38 mouse cellular contexts compared by ENCODE assay signal in the genomic region with DNA sequence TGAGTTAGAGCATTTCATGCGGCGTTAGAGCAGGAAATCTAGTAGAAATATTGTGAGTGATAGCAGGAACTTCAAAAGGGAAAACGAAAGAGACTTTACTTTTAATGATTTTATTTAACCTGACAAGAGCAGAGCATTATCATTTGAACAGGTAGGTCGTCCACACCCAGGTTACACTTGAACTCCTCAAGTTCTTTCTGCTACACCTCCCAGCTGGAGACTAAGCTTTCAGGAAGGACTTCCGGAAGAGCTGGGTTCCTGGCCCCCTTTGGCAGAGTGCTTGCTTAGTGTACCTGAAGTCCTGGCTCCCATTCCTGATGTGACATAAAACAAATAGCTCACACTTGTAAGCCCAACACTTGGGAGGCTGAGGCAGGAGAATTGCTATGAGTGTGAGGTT. TPM values are rescaled to one million over a fixed set of nuclear protein-coding genes. Genes with fewer than 3 reads are reported as not detected.
DNase-seq lines count a peak whose midpoint lies in the region; ATAC-seq and TF ChIP-seq lines count a peak whose summit lies in the region.
"Had no signal": no experiment of that assay in that cellular context is flagged by ENCODE, and none has a peak within 500 bp of the region (broad histone marks: within the 10 kb centered on the region; RNA-seq: fewer than 3 reads in every experiment).

No protein-coding gene starts in this region.

- H3K9me3 ChIP-seq in liver, embryonic 12.5 days (replicated peaks): no peaks in the 10 kb centered on the region
- H3K9me3 ChIP-seq in ES-E14 (ENCODE audit: control insufficient read depth, insufficient read depth, low read depth, low read length): no peaks in the 10 kb centered on the region
- no peaks in the 10 kb centered on the region for H3K9me3 ChIP-seq in midbrain, embryonic 13.5 days
- H3K9me3 ChIP-seq: embryonic facial prominence, embryonic 12.5 days; forebrain, embryonic 10.5 days; hindbrain, embryonic 10.5 days; hindbrain, embryonic 15.5 days; limb, embryonic 10.5 days; limb, embryonic 15.5 days; midbrain, embryonic 12.5 days; neural tube, embryonic 15.5 days; stomach, embryonic 15.5 days had no signal

- ATAC-seq in liver, embryonic 12.5 days: no peak
- ATAC-seq in midbrain, embryonic 13.5 days: no peak
- ATAC-seq: forebrain, embryonic 16.5 days had no signal

- DNase-seq in liver, adult 2 months (ENCODE audit: extremely low read depth, low read depth, low spot score): peak; percentile 39
- DNase-seq in ES-E14 (ENCODE audit: low read depth, low spot score): peak; percentile 57
- DNase-seq in embryo, embryonic 10 days (ENCODE audit: low spot score): no peak
- DNase-seq in left cerebral cortex, postnatal 25 days (ENCODE audit: low spot score in 2 of 2): no peak
- DNase-seq: adrenal gland, postnatal 25 days; cerebellum, adult 8-10 months; cerebellum, postnatal 25 days; embryo, embryonic 11 days; gastrocnemius, postnatal 14 days; heart, postnatal 14 days; kidney, adult 9 months; kidney, postnatal 10 days; layer of hippocampus, postnatal 36 days; lung, postnatal 36 days; retina, postnatal 1 day; right cerebral cortex, postnatal 14 days had no signal

- TF ChIP-seq POLR2A in liver, adult 2 months (IDR thresholded peaks at IDR 0.05; ENCODE audit: extremely low read depth, insufficient read depth, low read length): no peak
- no peak for TF ChIP-seq POLR2A in small intestine, adult 2 months (IDR thresholded peaks at IDR 0.05; ENCODE audit: low read depth, low read length)

- H3K79me2 ChIP-seq in liver, adult 2 months (ENCODE audit: control insufficient read depth, insufficient read depth, low read length): no peaks in the 10 kb centered on the region

- H3K27me3 ChIP-seq in liver, adult 2 months (ENCODE audit: control insufficient read depth, insufficient read depth, low read length): no peaks in the 10 kb centered on the region
- H3K27me3 ChIP-seq in liver, embryonic 12.5 days (replicated peaks): no peaks in the 10 kb centered on the region
- H3K27me3 ChIP-seq in small intestine, adult 2 months (ENCODE audit: control insufficient read depth, insufficient read depth, low read length): no peaks in the 10 kb centered on the region
- no peaks in the 10 kb centered on the region for H3K27me3 ChIP-seq in midbrain, embryonic 13.5 days
- H3K27me3 ChIP-seq: embryonic facial prominence, embryonic 12.5 days; hindbrain, embryonic 15.5 days; limb, embryonic 15.5 days; midbrain, embryonic 12.5 days; neural tube, embryonic 15.5 days; stomach, embryonic 15.5 days had no signal

- 55% methylated on average over 5 of the region's 5 CpGs for WGBS in liver, adult 2 months
- 59% methylated on average over 5 of the region's 5 CpGs for WGBS in liver, embryonic 12.5 days (ENCODE audit: insufficient replicate concordance)
- WGBS in small intestine, adult 2 months: 29% methylated on average over 5 of the region's 5 CpGs
- 76% methylated on average over 5 of the region's 5 CpGs for WGBS in midbrain, embryonic 13.5 days

- H3K36me3 ChIP-seq in liver, adult 2 months (ENCODE audit: control insufficient read depth, insufficient read depth, low read length): no peaks in the 10 kb centered on the region
- H3K36me3 ChIP-seq in liver, embryonic 12.5 days: no peaks in the 10 kb centered on the region
- no peaks in the 10 kb centered on the region for H3K36me3 ChIP-seq in ES-E14 (ENCODE audit: control insufficient read depth, insufficient read depth, low read length, poor library complexity, severe bottlenecking)
- H3K36me3 ChIP-seq in small intestine, adult 2 months (ENCODE audit: control insufficient read depth, insufficient read depth, low read length): no peaks in the 10 kb centered on the region
- no peaks in the 10 kb centered on the region for H3K36me3 ChIP-seq in midbrain, embryonic 13.5 days
- H3K36me3 ChIP-seq: embryonic facial prominence, embryonic 12.5 days; forebrain, embryonic 10.5 days; hindbrain, embryonic 10.5 days; hindbrain, embryonic 15.5 days; limb, embryonic 10.5 days; limb, embryonic 15.5 days; midbrain, embryonic 12.5 days; neural tube, embryonic 15.5 days; stomach, embryonic 15.5 days had no signal

- H3K9ac ChIP-seq in liver, adult 2 months (ENCODE audit: low read depth, low read length): no peak overlapping the region
- H3K9ac ChIP-seq in liver, embryonic 12.5 days: no peak overlapping the region
- no peak overlapping the region for H3K9ac ChIP-seq in ES-E14 (ENCODE audit: insufficient read depth, low read depth, low read length, poor library complexity, severe bottlenecking)
- H3K9ac ChIP-seq in midbrain, embryonic 13.5 days (replicated peaks): no peak overlapping the region
- H3K9ac ChIP-seq: embryonic facial prominence, embryonic 12.5 days; hindbrain, embryonic 15.5 days; limb, embryonic 15.5 days; midbrain, embryonic 12.5 days; neural tube, embryonic 15.5 days; stomach, embryonic 15.5 days had no signal

- no peak overlapping the region for H3K4me3 ChIP-seq in liver, adult 2 months (ENCODE audit: insufficient read depth, low read depth, low read length)
- no peak overlapping the region for H3K4me3 ChIP-seq in liver, embryonic 12.5 days
- H3K4me3 ChIP-seq in ES-E14 (ENCODE audit: insufficient read depth in 1 of 2, low read depth in 1 of 2, low read length in 2 of 2, poor library complexity in 1 of 2, severe bottlenecking in 1 of 2): no peak overlapping the region
- H3K4me3 ChIP-seq in brown adipose tissue, adult 24 weeks (ENCODE audit: insufficient read depth, low read depth, low read length): no peak overlapping the region
- H3K4me3 ChIP-seq in small intestine, adult 2 months (ENCODE audit: low read depth, low read length): no peak overlapping the region
- H3K4me3 ChIP-seq in midbrain, embryonic 13.5 days (replicated peaks): no peak overlapping the region
- H3K4me3 ChIP-seq: embryonic facial prominence, embryonic 12.5 days; forebrain, embryonic 10.5 days; hindbrain, embryonic 10.5 days; hindbrain, embryonic 15.5 days; limb, embryonic 10.5 days; limb, embryonic 15.5 days; megakaryocyte, embryonic 14.5 days; midbrain, embryonic 12.5 days; neural tube, embryonic 15.5 days; stomach, embryonic 15.5 days had no signal

- intact Hi-C loops in left cerebral cortex, postnatal 25 days (cut with DNase I): no loop called here

- in situ Hi-C loops in ES-E14 (cut with MboI; ENCODE audit: low sequenced_read_pairs in 2 of 2, unreplicated experiment in 2 of 2): no loop called here

- no peak overlapping the region for H3K4me2 ChIP-seq in liver, embryonic 12.5 days
- no peak overlapping the region for H3K4me2 ChIP-seq in midbrain, embryonic 13.5 days (replicated peaks)
- H3K4me2 ChIP-seq: embryonic facial prominence, embryonic 12.5 days; hindbrain, embryonic 15.5 days; limb, embryonic 15.5 days; midbrain, embryonic 12.5 days; neural tube, embryonic 15.5 days; stomach, embryonic 15.5 days had no signal

- no peak for TF ChIP-seq CTCF in liver, adult 2 months (IDR thresholded peaks at IDR 0.05; ENCODE audit: low read depth, low read length)
- TF ChIP-seq CTCF in small intestine, adult 2 months (IDR thresholded peaks at IDR 0.05; ENCODE audit: extremely low read depth, insufficient read length, insufficient replicate concordance, low read depth, low read length): no peak

- H3K27ac ChIP-seq in liver, adult 2 months (replicated peaks; ENCODE audit: insufficient read depth, low read depth, low read length): peak overlapping the region; percentile 66
- H3K27ac ChIP-seq in liver, embryonic 12.5 days: no peak overlapping the region
- no peak overlapping the region; the same call in 1 of the 2 replicates for H3K27ac ChIP-seq in ES-E14 (ENCODE audit: insufficient read depth, low read depth, low read length, poor library complexity, severe bottlenecking)
- peak overlapping the region; percentile 27; the same call in 1 of the 2 replicates for H3K27ac ChIP-seq in brown adipose tissue, adult 24 weeks (replicated peaks; ENCODE audit: low read depth, low read length)
- peak overlapping the region; percentile 90 for H3K27ac ChIP-seq in small intestine, adult 2 months (ENCODE audit: insufficient read depth, low read depth, low read length)
- no peak overlapping the region for H3K27ac ChIP-seq in midbrain, embryonic 13.5 days
- H3K27ac ChIP-seq: embryonic facial prominence, embryonic 12.5 days; forebrain, embryonic 10.5 days; hindbrain, embryonic 10.5 days; hindbrain, embryonic 15.5 days; limb, embryonic 10.5 days; limb, embryonic 15.5 days; midbrain, embryonic 12.5 days; neural tube, embryonic 15.5 days; stomach, embryonic 15.5 days had no signal

- peaks cover 8% of the 10 kb centered on the region; the same call in 1 of the 2 replicates for H3K4me1 ChIP-seq in liver, adult 2 months (ENCODE audit: control insufficient read depth, insufficient read depth, low read length)
- H3K4me1 ChIP-seq in liver, embryonic 12.5 days: peaks cover 14% of the 10 kb centered on the region
- peaks cover 2 to 5% of the 10 kb centered on the region in 2 experiments; a peak in 3 of 4 replicates for H3K4me1 ChIP-seq in ES-E14 (ENCODE audit: control insufficient read depth in 2 of 2, insufficient read depth in 2 of 2, low read length in 2 of 2, poor library complexity in 1 of 2)
- H3K4me1 ChIP-seq in brown adipose tissue, adult 24 weeks (ENCODE audit: control insufficient read depth, insufficient read depth, insufficient read length, low read length): peaks cover 13% of the 10 kb centered on the region
- peaks cover 26% of the 10 kb centered on the region; the same call in 1 of the 2 replicates for H3K4me1 ChIP-seq in small intestine, adult 2 months (ENCODE audit: control insufficient read depth, insufficient read depth, insufficient read length, low read length)
- no peaks in the 10 kb centered on the region for H3K4me1 ChIP-seq in midbrain, embryonic 13.5 days (replicated peaks)
- H3K4me1 ChIP-seq: embryonic facial prominence, embryonic 12.5 days; forebrain, embryonic 10.5 days; hindbrain, embryonic 15.5 days; limb, embryonic 15.5 days; midbrain, embryonic 12.5 days; neural tube, embryonic 15.5 days had no signal

TF ChIP-seq in ES-E14, 5 proteins besides CTCF, POLR2A, EP300 and RAD21:
- TF ChIP-seq ZNF384 (IDR thresholded peaks at IDR 0.05; ENCODE audit: low read depth, low read length) (no peak), MAFK (IDR thresholded peaks at IDR 0.05; ENCODE audit: insufficient read depth, low read depth, low read length) (no peak), ZC3H11A (IDR thresholded peaks at IDR 0.05; ENCODE audit: borderline replicate concordance, low read depth, low read length) (no peak), HCFC1 (IDR thresholded peaks at IDR 0.05; ENCODE audit: borderline replicate concordance, insufficient read depth, low read length) (no peak), CHD2 (IDR thresholded peaks at IDR 0.05; ENCODE audit: low read depth, low read length) (no peak; the same call in 1 of the 2 replicates)

RNA-seq across cellular contexts. Expression of gene Anapc15-ps, which starts 30.2 kb away (rescaled TPM):
- total RNA-seq in liver, adult 2 months (2014; rRNA removed): not detected in 2 replicates
- not detected in 2 replicates for polyA plus RNA-seq in liver, adult 2 months (2012; rRNA removed)
- polyA plus RNA-seq in liver, embryonic 12.5 days (2016; fragmentation: Nextera tagmentation; extraction: Ambion mirVana): not detected in 2 replicates
- total RNA-seq in ES-E14 (2012; rRNA removed): not detected in 2 replicates
- not detected in 2 replicates for polyA plus RNA-seq in brown adipose tissue, adult 24 weeks (2012; ENCODE audit: insufficient read depth, insufficient read length, missing spikeins)
- not detected in 2 replicates for polyA plus RNA-seq in small intestine, adult 2 months (2012; rRNA removed)
- total RNA-seq in left cerebral cortex, postnatal 25 days (2021): not detected
- not detected in 2 replicates for polyA plus RNA-seq in midbrain, embryonic 13.5 days (2015; fragmentation: Nextera tagmentation; extraction: Ambion mirVana)
- total RNA-seq: adrenal gland, adult 18-20 months; adrenal gland, postnatal 25 days; gastrocnemius, postnatal 14 days; heart, postnatal 14 days; layer of hippocampus, postnatal 36 days; monocyte, adult 5-6 weeks had no signal
- polyA plus RNA-seq: embryonic facial prominence, embryonic 12.5 days; forebrain, embryonic 10.5 days; forebrain, embryonic 16.5 days; heart, embryonic 14.5 days; hindbrain, embryonic 10.5 days; hindbrain, embryonic 15.5 days; intestine, embryonic 14.5 days; large intestine, adult 2 months; limb, embryonic 10.5 days; limb, embryonic 15.5 days; liver, embryonic 16.5 days; lung, embryonic 16.5 days; midbrain, embryonic 12.5 days; neural tube, embryonic 15.5 days had no signal

Comparison
In these comparisons a context has a peak if more than half of its experiments do, and no peak if none do; other contexts are left out.
1. H3K27ac ChIP-seq: peak in liver, adult 2 months (single experiment), brown adipose tissue, adult 24 weeks (single experiment) and small intestine, adult 2 months (single experiment); none in liver, embryonic 12.5 days (single experiment), ES-E14 (single experiment) and midbrain, embryonic 13.5 days (single experiment).
2. DNase-seq: peak in liver, adult 2 months (single experiment) and ES-E14 (single experiment); none in embryo, embryonic 10 days (single experiment) and left cerebral cortex, postnatal 25 days (0 of 2).